Mouse (Mus musculus): ENCODE results near the gene Olfr743. TPM values are rescaled to one million over a fixed set of nuclear protein-coding genes. Genes with fewer than 3 reads are reported as not detected.

Gene Olfr743
- polyA plus RNA-seq (2017; shearing (Covaris generic)) = not detected

DNA sequence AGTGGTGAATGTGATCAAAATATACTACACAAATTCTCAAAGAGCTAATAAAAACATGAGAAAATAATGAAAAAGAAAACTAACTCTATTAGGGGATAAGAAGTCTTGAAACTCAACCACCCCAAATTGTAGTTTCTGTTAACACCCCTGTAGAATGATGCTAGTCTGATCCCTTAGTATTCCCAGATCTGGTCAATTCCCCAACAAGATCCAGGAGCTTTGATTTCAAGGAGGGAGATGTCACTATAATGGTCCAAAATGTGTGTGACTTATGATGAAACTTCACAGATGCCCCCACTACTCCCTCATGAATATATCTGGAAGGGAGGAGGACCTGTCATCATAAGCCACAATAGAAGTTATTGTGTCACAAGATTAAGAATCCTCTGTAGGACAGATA, at the start of gene Olfr743:
Gene Olfr743, plus strand, starts transcription at position 301 of the 400 bp plus-strand sequence.

DNA sequence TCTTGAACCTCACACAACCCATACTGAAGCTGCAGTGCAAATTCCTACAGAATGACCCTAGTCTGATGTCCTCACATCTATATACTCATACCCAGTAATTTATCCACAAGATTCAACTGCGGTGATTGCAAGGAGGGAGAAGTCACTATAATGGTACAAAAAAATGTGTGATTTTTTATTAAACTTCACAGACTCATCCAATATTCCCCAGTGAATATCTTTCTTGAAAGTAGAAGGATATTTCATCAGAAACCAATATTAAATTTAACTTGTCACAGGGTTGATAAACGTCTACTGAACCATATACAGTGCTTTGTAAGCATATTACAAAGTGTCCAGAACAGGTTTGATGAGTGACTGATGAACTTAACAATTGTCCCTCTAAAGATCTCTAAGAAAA, 49.2 kb upstream of the Olfr743 start, which contains the start of gene Olfr741:
Gene Olfr741, plus strand, starts transcription at position 301 of the 400 bp plus-strand sequence.

DNA sequence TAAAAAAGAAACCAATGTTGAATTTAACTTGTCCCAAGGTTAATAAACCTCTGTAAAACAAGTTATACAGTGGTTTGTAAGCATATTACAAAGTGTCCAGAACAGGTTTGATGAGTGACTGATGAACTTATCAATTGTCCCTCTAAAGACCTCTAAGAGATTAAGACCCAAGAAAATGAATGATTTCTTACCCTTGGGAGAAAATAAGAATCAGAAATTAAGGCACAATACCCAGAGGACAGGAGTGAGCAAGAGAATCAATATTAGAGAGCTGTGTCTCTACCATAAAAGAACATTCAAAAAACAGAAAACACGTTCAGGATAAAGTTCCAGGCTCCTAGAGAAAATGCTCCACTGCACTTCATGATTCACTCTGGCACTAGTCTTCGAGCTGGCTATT, 18.3 kb upstream of the Olfr743 start, which contains the start of gene Olfr742:
Gene Olfr742, plus strand, starts transcription at position 301 of the 400 bp plus-strand sequence.

Other genes starting within 250 kb of the Olfr743 start
- not detected for gene Olfr732, start 237.6 kb upstream of the Olfr743 start, polyA plus RNA-seq (2017; shearing (Covaris generic))
- 0.15 TPM for gene Olfr733, start 220.3 kb upstream of the Olfr743 start, polyA plus RNA-seq (2017; shearing (Covaris generic))
- not detected for gene Olfr734, start 195.1 kb upstream of the Olfr743 start, polyA plus RNA-seq (2017; shearing (Covaris generic))
- gene Olfr735, start 173.0 kb upstream of the Olfr743 start, polyA plus RNA-seq (2017; shearing (Covaris generic)) = not detected
- not detected for gene Tlr11, start 163.9 kb upstream of the Olfr743 start, polyA plus RNA-seq (2017; shearing (Covaris generic))
- not detected for gene Olfr736, start 140.7 kb upstream of the Olfr743 start, polyA plus RNA-seq (2017; shearing (Covaris generic))
- gene Olfr738, start 114.3 kb upstream of the Olfr743 start, polyA plus RNA-seq (2017; shearing (Covaris generic)) = not detected
- gene Olfr739, start 103.2 kb upstream of the Olfr743 start, polyA plus RNA-seq (2017; shearing (Covaris generic)) = not detected
- gene Olfr740, start 76.3 kb upstream of the Olfr743 start, polyA plus RNA-seq (2017; shearing (Covaris generic)) = not detected
- 0.21 TPM for gene Olfr741, start 49.1 kb upstream of the Olfr743 start, polyA plus RNA-seq (2017; shearing (Covaris generic))
- not detected for gene Olfr742, start 18.2 kb upstream of the Olfr743 start, polyA plus RNA-seq (2017; shearing (Covaris generic))
- not detected for gene Olfr744, start 93.0 kb downstream of the Olfr743 start, polyA plus RNA-seq (2017; shearing (Covaris generic))
- gene Olfr745, start 117.5 kb downstream of the Olfr743 start, polyA plus RNA-seq (2017; shearing (Covaris generic)) = not detected
- not detected for gene Olfr746, start 125.2 kb downstream of the Olfr743 start, polyA plus RNA-seq (2017; shearing (Covaris generic))
- gene Olfr747, start 171.4 kb downstream of the Olfr743 start, polyA plus RNA-seq (2017; shearing (Covaris generic)) = not detected
- gene Olfr748, start 185.5 kb downstream of the Olfr743 start, polyA plus RNA-seq (2017; shearing (Covaris generic)) = not detected
- not detected for gene Olfr749, start 223.3 kb downstream of the Olfr743 start, polyA plus RNA-seq (2017; shearing (Covaris generic))

Measured in effector memory CD4-positive, alpha-beta T cell, adult 7 months (primary cell).